8 mouse cellular contexts compared by ENCODE assay signal in genomic region chr8:94703972-94704668, GRCm38 (mm10). TPM values are rescaled to one million over a fixed set of nuclear protein-coding genes. Genes with fewer than 3 reads are reported as not detected.
A peak's percentile ranks its signal among the peaks of the same experiment; 100 is the strongest.
DNase-seq lines count a peak whose midpoint lies in the region; ATAC-seq and TF ChIP-seq lines count a peak whose summit lies in the region.

No protein-coding gene starts in this region.

- no peak overlapping the region for H3K27ac ChIP-seq in MEL (ENCODE audit: control insufficient read depth, low read depth, low read length)
- H3K27ac ChIP-seq in cerebellum, adult 2 months (ENCODE audit: insufficient read depth, low read length): peak overlapping the region; percentile 85
- H3K27ac ChIP-seq in forebrain, postnatal 0 days (ENCODE audit: low read depth, low read length): peak overlapping the region; percentile 80
- H3K27ac ChIP-seq in lung, embryonic 16.5 days (ENCODE audit: low read length): no peak overlapping the region

- TF ChIP-seq EP300 in MEL (IDR thresholded peaks at IDR 0.05; ENCODE audit: low read depth in 1 of 2, low read length in 2 of 2): no peak

- TF ChIP-seq CTCF in MEL (IDR thresholded peaks at IDR 0.05 in 2 of 3, conservative IDR thresholded peaks at IDR 0.05 in 1 of 3; ENCODE audit: control insufficient read depth in 1 of 3, insufficient read depth in 1 of 3, low read depth in 2 of 3, low read length in 3 of 3, poor library complexity in 1 of 3, severe bottlenecking in 1 of 3): peak; percentile 80 to 97 (median 92)
- peak; percentile 92 for TF ChIP-seq CTCF in cerebellum, adult 2 months (IDR thresholded peaks at IDR 0.05; ENCODE audit: borderline replicate concordance, insufficient read depth, low read depth, low read length)
- TF ChIP-seq CTCF in forebrain, postnatal 0 days (IDR thresholded peaks at IDR 0.05; ENCODE audit: low read depth): peak; percentile 92

- no peaks in the 10 kb centered on the region for H3K36me3 ChIP-seq in MEL (ENCODE audit: control insufficient read depth in 1 of 2, insufficient read depth in 2 of 2, low read length in 2 of 2)
- no peaks in the 10 kb centered on the region for H3K36me3 ChIP-seq in forebrain, postnatal 0 days (ENCODE audit: insufficient read depth)
- no peaks in the 10 kb centered on the region for H3K36me3 ChIP-seq in lung, embryonic 16.5 days (ENCODE audit: control insufficient read depth, insufficient read depth, low read length)

- TF ChIP-seq RAD21 in MEL (IDR thresholded peaks at IDR 0.05; ENCODE audit: low read depth, low read length): peak; percentile 97

- H3K4me3 ChIP-seq in MEL (ENCODE audit: control insufficient read depth in 1 of 2, insufficient read depth in 1 of 2, low read depth in 2 of 2, low read length in 2 of 2): peak overlapping the region; percentile 43 to 77
- peak overlapping the region; percentile 62 for H3K4me3 ChIP-seq in cerebellum, adult 2 months (replicated peaks; ENCODE audit: insufficient read depth, low read depth, low read length)
- H3K4me3 ChIP-seq in forebrain, postnatal 0 days (ENCODE audit: low read depth, low read length): peak overlapping the region; percentile 52
- H3K4me3 ChIP-seq in lung, embryonic 16.5 days (ENCODE audit: low read length): peak overlapping the region; percentile 61

- no peak for TF ChIP-seq POLR2A in MEL (IDR thresholded peaks at IDR 0.05; ENCODE audit: control insufficient read depth in 1 of 2, insufficient read depth in 1 of 2, low read depth in 1 of 2, low read length in 2 of 2, poor library complexity in 1 of 2)
- peak; percentile 25; the same call in 1 of the 2 replicates for TF ChIP-seq POLR2A in cerebellum, adult 2 months (IDR thresholded peaks at IDR 0.05; ENCODE audit: borderline replicate concordance, insufficient read depth, low read length)

- H3K4me2 ChIP-seq in forebrain, postnatal 0 days (ENCODE audit: low read depth): peak overlapping the region; percentile 54
- H3K4me2 ChIP-seq in lung, embryonic 16.5 days (ENCODE audit: low read depth, low read length): peak overlapping the region; percentile 88

- under 1% methylated on average over 35 of the region's 35 CpGs for WGBS in cerebellum, adult 2 months
- 1% methylated on average over 35 of the region's 35 CpGs for WGBS in forebrain, postnatal 0 days
- under 1% methylated on average over 35 of the region's 35 CpGs for WGBS in lung, embryonic 16.5 days

- 0 out of 4 replicates have a peak, but pooled peaks cover 0 to 2% of the 10 kb centered on the region in 2 experiments for H3K27me3 ChIP-seq in MEL (ENCODE audit: control insufficient read depth in 1 of 2, insufficient read depth in 2 of 2, low read length in 2 of 2)
- no peaks in the 10 kb centered on the region for H3K27me3 ChIP-seq in cerebellum, adult 2 months (ENCODE audit: control insufficient read depth, insufficient read depth, low read length)
- no peaks in the 10 kb centered on the region for H3K27me3 ChIP-seq in forebrain, postnatal 0 days (ENCODE audit: insufficient read depth, low read length)
- no peaks in the 10 kb centered on the region for H3K27me3 ChIP-seq in lung, embryonic 16.5 days (ENCODE audit: control insufficient read depth, insufficient read depth, low read depth, low read length)

- DNase-seq in MEL (ENCODE audit: low read depth, low spot score): peak; percentile 96
- DNase-seq in cerebellum, adult 2 months: peak; percentile 95 to 100
- DNase-seq in forebrain, postnatal 0 days: peak; percentile 100
- DNase-seq in layer of hippocampus, adult 9-10 months (ENCODE audit: low spot score): peak; percentile 98
- peak; percentile 99 for DNase-seq in ovary, postnatal 10 days (ENCODE audit: low spot score)
- DNase-seq in thymus, postnatal 10 days (ENCODE audit: low spot score in 2 of 2): peak; percentile 88 to 97

- H3K4me1 ChIP-seq in MEL (ENCODE audit: control insufficient read depth in 1 of 2, insufficient read depth in 2 of 2, low read length in 2 of 2): peaks cover 0 to 4% of the 10 kb centered on the region in 2 experiments; a peak in 2 of 4 replicates
- H3K4me1 ChIP-seq in cerebellum, adult 2 months (ENCODE audit: control insufficient read depth, insufficient read depth, low read length): no peaks in the 10 kb centered on the region
- H3K4me1 ChIP-seq in forebrain, postnatal 0 days (ENCODE audit: insufficient read depth): peaks cover 4% of the 10 kb centered on the region; the same call in 1 of the 2 replicates
- H3K4me1 ChIP-seq in lung, embryonic 16.5 days (replicated peaks; ENCODE audit: control insufficient read depth, insufficient read depth, low read length): no peaks in the 10 kb centered on the region

- ATAC-seq in forebrain, postnatal 0 days: peak; percentile 89
- ATAC-seq in hematopoietic stem cell, adult 5-6 weeks (replicated peaks in 1 of 2; ENCODE audit: insufficient read depth in 1 of 2, low FRiP score in 2 of 2, low TSS enrichment in 1 of 2, low read depth in 1 of 2, poor library complexity in 2 of 2, severe bottlenecking in 2 of 2): peak; percentile 68 to 78
- ATAC-seq in lung, embryonic 16.5 days (ENCODE audit: low read depth): peak; percentile 92

- no peaks in the 10 kb centered on the region for H3K9me3 ChIP-seq in MEL (replicated peaks; ENCODE audit: insufficient read depth, low read length)
- no peaks in the 10 kb centered on the region for H3K9me3 ChIP-seq in forebrain, postnatal 0 days (ENCODE audit: low read length)
- no peaks in the 10 kb centered on the region for H3K9me3 ChIP-seq in lung, embryonic 16.5 days (ENCODE audit: control insufficient read depth, low read length)

- peak overlapping the region; percentile 41 for H3K9ac ChIP-seq in MEL (ENCODE audit: control insufficient read depth, low read depth, low read length, poor library complexity, severe bottlenecking)
- H3K9ac ChIP-seq in forebrain, postnatal 0 days: peak overlapping the region; percentile 53
- peak overlapping the region; percentile 65 for H3K9ac ChIP-seq in lung, embryonic 16.5 days (ENCODE audit: low read length)

- no peaks in the 10 kb centered on the region for H3K79me2 ChIP-seq in MEL (ENCODE audit: control insufficient read depth, insufficient read depth, low read length, poor library complexity)

TF ChIP-seq in MEL, 35 proteins besides CTCF, POLR2A, EP300 and RAD21 (continues in another document):
- TF ChIP-seq KAT2A (conservative IDR thresholded peaks at IDR 0.05; ENCODE audit: low read depth, low read length): peak; percentile 55; the same call in 1 of the 2 replicates
- TF ChIP-seq ELF1 (IDR thresholded peaks at IDR 0.05; ENCODE audit: low read depth, low read length): peak; percentile 80
- peak; percentile 56; the same call in 1 of the 2 replicates for TF ChIP-seq JUND (IDR thresholded peaks at IDR 0.05; ENCODE audit: low read depth, low read length)
- peak; percentile 81 for TF ChIP-seq ZC3H11A (IDR thresholded peaks at IDR 0.05; ENCODE audit: low read depth, low read length)
- peak; percentile 78 for TF ChIP-seq SIN3A (IDR thresholded peaks at IDR 0.05; ENCODE audit: low read length)
- peak; percentile 98 for TF ChIP-seq MAFK (IDR thresholded peaks at IDR 0.05; ENCODE audit: borderline replicate concordance, low read depth, low read length)
- TF ChIP-seq MYB (IDR thresholded peaks at IDR 0.05; ENCODE audit: low read depth, low read length): no peak
- TF ChIP-seq MYC (IDR thresholded peaks at IDR 0.05; ENCODE audit: low read depth, low read length): peak; percentile 62; the same call in 1 of the 2 replicates
- peak; percentile 70 for TF ChIP-seq ZNF384 (IDR thresholded peaks at IDR 0.05; ENCODE audit: low read depth, low read length)
- TF ChIP-seq MEF2A (IDR thresholded peaks at IDR 0.05; ENCODE audit: extremely low read depth, insufficient replicate concordance, low read depth, low read length, poor library complexity, severe bottlenecking): no peak
- peak; percentile 90 for TF ChIP-seq SMC3 (IDR thresholded peaks at IDR 0.05; ENCODE audit: low read depth, low read length)
- TF ChIP-seq HCFC1 (IDR thresholded peaks at IDR 0.05; ENCODE audit: low read depth, low read length): peak; percentile 51
- peak; percentile 99 for TF ChIP-seq TBP (IDR thresholded peaks at IDR 0.05; ENCODE audit: low read depth, low read length)
- TF ChIP-seq ZKSCAN1 (IDR thresholded peaks at IDR 0.05; ENCODE audit: low read depth, low read length): no peak
- TF ChIP-seq POLR2AphosphoS5 (IDR thresholded peaks at IDR 0.05; ENCODE audit: borderline replicate concordance, low read depth, low read length): no peak
- TF ChIP-seq MXI1 (IDR thresholded peaks at IDR 0.05; ENCODE audit: low read depth, low read length): peak; percentile 67; the same call in 1 of the 2 replicates

RNA-seq across cellular contexts. Expression of gene Pllp, which starts 8.0 kb away (rescaled TPM):
- not detected in 2 replicates for total RNA-seq in MEL (2012; rRNA removed)
- under 1 TPM in 1 of 2 experiments, not detected in 1; 0.06 TPM for polyA plus RNA-seq in MEL (2012; ENCODE audit: insufficient read depth in 1 of 2, insufficient read length in 2 of 2, low read depth in 1 of 2, low replicate concordance in 2 of 2, missing spikeins in 1 of 2)
- polyA plus RNA-seq in cerebellum, adult 2 months (2012; rRNA removed): 214 and 242 TPM in 2 replicates
- total RNA-seq in forebrain, postnatal 0 days (2014; rRNA removed): 4.6 and 11.6 TPM in 2 replicates
- polyA plus RNA-seq in forebrain, postnatal 0 days (2015; fragmentation: Nextera tagmentation; extraction: Ambion mirVana): 6.8 and 8.6 TPM in 2 replicates
- total RNA-seq in hematopoietic stem cell, adult 5-6 weeks (2017): 0.50 TPM in 1 of 2 replicates, not detected in the other
- 3.6 TPM in 2 replicates for polyA plus RNA-seq in lung, embryonic 16.5 days (2015; fragmentation: Nextera tagmentation; extraction: Ambion mirVana)

RNA-seq across cellular contexts. Expression of gene Arl2bp, which starts 37.7 kb away (rescaled TPM):
- 43.8 and 46.7 TPM in 2 replicates for total RNA-seq in MEL (2012; rRNA removed)
- 100 to 1,000 TPM in 1 of 2 experiments, 10 to 100 TPM in 1; 96.1 to 515 TPM for polyA plus RNA-seq in MEL (2012; ENCODE audit: insufficient read depth in 1 of 2, insufficient read length in 2 of 2, low read depth in 1 of 2, low replicate concordance in 2 of 2, missing spikeins in 1 of 2)
- 198 and 211 TPM in 2 replicates for polyA plus RNA-seq in cerebellum, adult 2 months (2012; rRNA removed)
- total RNA-seq in forebrain, postnatal 0 days (2014; rRNA removed): 112 and 136 TPM in 2 replicates
- 154 and 183 TPM in 2 replicates for polyA plus RNA-seq in forebrain, postnatal 0 days (2015; fragmentation: Nextera tagmentation; extraction: Ambion mirVana)
- 96.4 and 129 TPM in 2 replicates for total RNA-seq in hematopoietic stem cell, adult 5-6 weeks (2017)
- polyA plus RNA-seq in lung, embryonic 16.5 days (2015; fragmentation: Nextera tagmentation; extraction: Ambion mirVana): 106 and 118 TPM in 2 replicates

RNA-seq across cellular contexts. Expression of gene Ccl22, which starts 41.3 kb away (rescaled TPM):
- not detected in 2 replicates for total RNA-seq in MEL (2012; rRNA removed)
- polyA plus RNA-seq in MEL (2012; ENCODE audit: insufficient read depth in 1 of 2, insufficient read length in 2 of 2, low read depth in 1 of 2, low replicate concordance in 2 of 2, missing spikeins in 1 of 2): under 1 TPM in 1 of 2 experiments, not detected in 1; 0.06 TPM
- 0.16 and 0.21 TPM in 2 replicates for polyA plus RNA-seq in cerebellum, adult 2 months (2012; rRNA removed)
- not detected in 2 replicates for total RNA-seq in forebrain, postnatal 0 days (2014; rRNA removed)
- polyA plus RNA-seq in forebrain, postnatal 0 days (2015; fragmentation: Nextera tagmentation; extraction: Ambion mirVana): 0.15 TPM in 1 of 2 replicates, not detected in the other
- not detected in 2 replicates for total RNA-seq in hematopoietic stem cell, adult 5-6 weeks (2017)
- polyA plus RNA-seq in lung, embryonic 16.5 days (2015; fragmentation: Nextera tagmentation; extraction: Ambion mirVana): not detected in 2 replicates

Comparison
In these comparisons a context has a peak if more than half of its experiments do, and no peak if none do; other contexts are left out.
1. H3K27ac ChIP-seq: peak in cerebellum, adult 2 months (single experiment) and forebrain, postnatal 0 days (single experiment); none in MEL (single experiment) and lung, embryonic 16.5 days (single experiment).
2. RNA of gene Pllp, which starts 8.0 kb away (polyA plus RNA-seq): 214 to 242 TPM in cerebellum, adult 2 months; 6.8 to 8.6 TPM in forebrain, postnatal 0 days, 3.6 TPM in lung, embryonic 16.5 days and 0.06 TPM in MEL; every median in the first group is over 10 times any median in the second.
3. Peak in every context shown above with its lines, with median percentiles within 50 percentile points of each other: DNase-seq, H3K4me3 ChIP-seq, H3K9ac ChIP-seq, CTCF ChIP-seq and ATAC-seq.